Mouse (Mus musculus) C2C12 (cell line): ENCODE results near the gene Fgf4. TPM values are rescaled to one million over a fixed set of nuclear protein-coding genes. Genes with fewer than 3 reads are reported as not detected.
"Not testable (repeated sequence)": the region's sequence is repeated elsewhere in the genome, so short reads cannot be mapped to it uniquely, and the experiment has no call there.

ENCODE experiments used
- H3K27me3 ChIP-seq: one replicate; pipeline ENCODE4 v1.6.1; 2011; ENCODE audit not compliant: control insufficient read depth, insufficient read depth, insufficient read length
- H3K36me3 ChIP-seq: one replicate; pipeline ENCODE4 v1.6.1; 2011; ENCODE audit not compliant: control insufficient read depth, insufficient read depth
- H3K4me3 ChIP-seq: one replicate; pipeline ENCODE4 v1.5.1; 2011; ENCODE audit warnings: mild to moderate bottlenecking, control low read depth; ENCODE audit not compliant: poor library complexity, insufficient read depth, severe bottlenecking
- H3K79me2 ChIP-seq: one replicate; pipeline ENCODE4 v1.6.1; 2011; ENCODE audit not compliant: control insufficient read depth, insufficient read depth
- H3K79me3 ChIP-seq: one replicate; pipeline ENCODE4 v1.6.1; 2011; ENCODE audit warnings: low read depth, control low read depth
- H3ac ChIP-seq: one replicate; pipeline ENCODE3; 2011; ENCODE audit warnings: low read depth; ENCODE audit not compliant: control insufficient read depth, insufficient read length
- CEBPB ChIP-seq: IDR thresholded peaks from one replicate; pipeline ENCODE4 v1.6.1; 2011; ENCODE audit warnings: low read depth, mild to moderate bottlenecking, control low read depth, moderate library complexity
- CTCF ChIP-seq: IDR thresholded peaks from one replicate; pipeline ENCODE4 v1.5.1; 2011; ENCODE audit not compliant: control insufficient read depth, insufficient read depth, insufficient read length
- FOSL1 ChIP-seq: IDR thresholded peaks from one replicate; pipeline ENCODE4 v1.8.0; 2011; ENCODE audit warnings: mild to moderate bottlenecking, low read length; ENCODE audit not compliant: poor library complexity, insufficient read depth, severe bottlenecking
- MAX ChIP-seq: IDR thresholded peaks from one replicate; pipeline ENCODE4 v1.6.1; 2011; ENCODE audit warnings: mild to moderate bottlenecking, control low read depth
- MYOD1 ChIP-seq: IDR thresholded peaks from one replicate; pipeline ENCODE4 v1.6.1; 2011; ENCODE audit warnings: low read depth; ENCODE audit not compliant: control insufficient read depth, insufficient read length
- MYOG ChIP-seq: IDR thresholded peaks from one replicate; pipeline ENCODE4 v1.6.1; 2011; ENCODE audit not compliant: control insufficient read depth, insufficient read length; ENCODE audit errors: extremely low read depth
- USF1 ChIP-seq: IDR thresholded peaks from one replicate; pipeline ENCODE4 v1.6.1; 2011; ENCODE audit warnings: low read depth, mild to moderate bottlenecking, control low read depth, moderate library complexity
- polyA plus RNA-seq: library from polyadenylated mRNA; unstranded; fragments of >200 nt; fragmentation: generic; extraction: Trizol; gene quantifications from one replicate; pipeline ENCODE4 v1.2.1, GENCODE M21; 2012; ENCODE audit warnings: missing spikeins

The Fgf4 gene
- polyA plus RNA-seq, 1 experiment, result not detected

DNA sequence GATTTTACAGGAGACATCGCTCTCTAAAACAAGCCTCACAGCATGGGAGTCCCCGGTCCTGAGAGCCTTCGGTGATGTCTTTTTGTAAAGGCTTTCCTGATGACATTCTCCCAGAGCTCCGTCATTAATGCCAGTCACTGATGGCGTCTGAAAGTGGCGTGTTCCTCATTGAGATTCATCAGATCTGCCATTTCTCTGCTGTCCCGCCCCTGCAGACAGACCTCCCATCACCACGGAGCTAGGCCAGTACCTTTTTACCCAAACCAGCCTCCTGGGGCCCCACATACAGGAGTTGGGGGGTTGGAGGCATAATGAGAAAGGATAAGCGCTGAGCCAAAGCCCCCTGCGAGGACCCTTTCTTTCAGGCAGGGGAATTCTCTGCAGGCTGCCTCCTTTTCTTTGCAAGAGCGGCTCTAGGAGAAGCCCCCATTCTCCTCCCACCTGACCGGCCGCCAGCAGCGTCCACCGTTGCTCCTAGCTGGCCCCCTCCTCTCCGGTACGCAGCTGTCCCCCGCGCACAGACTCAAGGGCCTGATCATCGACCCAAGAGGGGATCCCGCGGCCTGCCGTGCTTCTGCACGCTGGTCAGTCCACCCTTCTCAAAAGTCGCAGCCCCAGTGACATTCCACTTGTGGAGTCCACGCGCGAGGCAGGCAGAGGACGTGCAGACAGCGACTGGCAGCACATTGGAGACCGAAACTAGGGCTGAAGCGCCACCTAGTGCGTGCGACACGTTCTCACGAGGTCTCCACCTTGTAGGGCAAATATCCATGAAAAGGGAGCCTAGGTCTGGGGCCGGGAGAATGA lies 48.3 kb downstream of the Fgf4 start:
- Histone ChIP-seq H3K79me3 (no peaks in the 10 kb centered on the region), H3ac (peak overlapping the region; percentile 33), H3K27me3 (peaks cover 33% of the 10 kb centered on the region), H3K36me3 (no peaks in the 10 kb centered on the region), H3K4me3 (peak overlapping the region; percentile 19), H3K79me2 (no peaks in the 10 kb centered on the region)
- TF ChIP-seq USF1 (no peak), MAX (peak; percentile 59), CTCF (peak; percentile 92), MYOD1 (no peak), CEBPB (no peak), FOSL1 (no peak), MYOG (no peak)

- TF ChIP-seq MYOD1 (no peak), FOSL1 (no peak), USF1 (no peak), MYOG (no peak), CEBPB (no peak), CTCF (no peak), MAX (no peak)
- Histone ChIP-seq H3K4me3 (peak within 1 kb of the TSS; percentile 19), H3K79me2 (no peaks in the 10 kb centered on the region), H3K27me3 (peaks cover 39% of the 10 kb centered on the region), H3K36me3 (no peaks in the 10 kb centered on the region), H3ac (peak within 1 kb of the TSS; percentile 52), H3K79me3 (no peaks in the 10 kb centered on the region)
Observed at GRCm38 (mm10) chr7:144896294-144897218, 49.4 kb downstream of the Fgf4 start, which contains the start of gene Fgf15. Gene Fgf15, plus strand, starts transcription at chr7:144896531.

- TF ChIP-seq USF1, result no peak
- no peak for TF ChIP-seq MYOD1
- Histone ChIP-seq H3K79me2 (no peaks in the 10 kb centered on the region), H3K27me3 (peaks cover 43% of the 10 kb centered on the region), H3K36me3 (no peaks in the 10 kb centered on the region), H3K4me3 (no peak overlapping the region), H3ac (no peak overlapping the region), H3K79me3 (no peaks in the 10 kb centered on the region)
Observed at GRCm38 (mm10) chr7:144898506-144898905, 51.3 kb downstream of the Fgf4 start.

- H3ac ChIP-seq, H3K36me3 ChIP-seq, H3K79me2 ChIP-seq, H3K4me3 ChIP-seq, H3K79me3 ChIP-seq, H3K27me3 ChIP-seq: not testable (repeated sequence)
Observed at GRCm38 (mm10) chr7:144905514-144905913, 58.3 kb downstream of the Fgf4 start.

- no peak overlapping the region for H3ac ChIP-seq
- H3K79me2 ChIP-seq, result no peaks in the 10 kb centered on the region
- no peaks in the 10 kb centered on the region for H3K36me3 ChIP-seq
- peaks cover 3% of the 10 kb centered on the region for H3K27me3 ChIP-seq
- TF ChIP-seq MYOD1, result no peak
- TF ChIP-seq FOSL1, result no peak
- TF ChIP-seq MAX, result no peak
- TF ChIP-seq CTCF, result peak; percentile 82
- H3K79me3 ChIP-seq, result no peaks in the 10 kb centered on the region
- no peak overlapping the region for H3K4me3 ChIP-seq
Observed at GRCm38 (mm10) chr7:144906708-144907397, 59.7 kb downstream of the Fgf4 start.

GRCm38 (mm10) chr7:144907793-144908192 lies 60.6 kb downstream of the Fgf4 start:
- no peak overlapping the region for H3ac ChIP-seq
- no peaks in the 10 kb centered on the region for H3K79me2 ChIP-seq
- H3K36me3 ChIP-seq, result no peaks in the 10 kb centered on the region
- H3K27me3 ChIP-seq, result no peaks in the 10 kb centered on the region
- no peaks in the 10 kb centered on the region for H3K79me3 ChIP-seq
- TF ChIP-seq CEBPB (no peak), MAX (no peak), CTCF (no peak), MYOD1 (no peak), MYOG (no peak), USF1 (no peak)
- no peak overlapping the region for H3K4me3 ChIP-seq
